Mouse (Mus musculus) liver, adult 2 months (tissue): ENCODE measurements around the gene Vrk1. TPM values are rescaled to one million over a fixed set of nuclear protein-coding genes. Genes with fewer than 3 reads are reported as not detected.

Experiments
- DNase-seq: peaks from one replicate; pipeline ENCODE4 v3.0.0-alpha.2; 2011; ENCODE audit warnings: low read depth, low spot score; ENCODE audit errors: extremely low read depth
- H3K27ac ChIP-seq: fragments of 200-500 bp; replicated peaks from 2 replicates; pipeline ENCODE4 v1.5.1; 2012; ENCODE audit warnings: low read depth, mild to moderate bottlenecking, control low read depth, inconsistent platforms, low read length; ENCODE audit not compliant: insufficient read depth
- H3K27me3 ChIP-seq: fragments of 200-500 bp; 2 replicates; pipeline ENCODE4 v1.6.1; 2012; ENCODE audit warnings: mild to moderate bottlenecking, moderate library complexity, low read length, inconsistent platforms; ENCODE audit not compliant: control insufficient read depth, insufficient read depth
- H3K36me3 ChIP-seq: fragments of 200-500 bp; 2 replicates; pipeline ENCODE4 v1.6.1; 2012; ENCODE audit warnings: low read length, inconsistent platforms; ENCODE audit not compliant: control insufficient read depth, insufficient read depth
- H3K4me1 ChIP-seq: fragments of 200-500 bp; 2 replicates; pipeline ENCODE4 v1.6.1; 2011; ENCODE audit warnings: low read length; ENCODE audit not compliant: control insufficient read depth, insufficient read depth
- H3K4me3 ChIP-seq: fragments of 200-500 bp; 2 replicates; pipeline ENCODE4 v1.5.1; 2011; ENCODE audit warnings: low read depth, mild to moderate bottlenecking, control low read depth, low read length, moderate library complexity; ENCODE audit not compliant: insufficient read depth
- H3K79me2 ChIP-seq: fragments of 200-500 bp; 2 replicates; pipeline ENCODE4 v1.6.1; 2012; ENCODE audit warnings: inconsistent platforms, mild to moderate bottlenecking, low read length, moderate library complexity; ENCODE audit not compliant: control insufficient read depth, insufficient read depth
- H3K9ac ChIP-seq: fragments of 200-500 bp; 2 replicates; pipeline ENCODE4 v1.6.1; 2012; ENCODE audit warnings: low read depth, mild to moderate bottlenecking, control low read depth, inconsistent platforms, low read length
- CTCF ChIP-seq: fragments of 200-500 bp; IDR thresholded peaks from 2 replicates; pipeline ENCODE4 v1.5.1; 2011; ENCODE audit warnings: low read depth, low read length, control low read depth
- POLR2A ChIP-seq: fragments of 200-500 bp; IDR thresholded peaks from 2 replicates; pipeline ENCODE4 v1.6.1; 2011; ENCODE audit warnings: low read length, control low read depth; ENCODE audit not compliant: insufficient read depth; ENCODE audit errors: extremely low read depth
- WGBS: fragments of 180-500 bp; shearing (Covaris S2); methylation state at CpG from one replicate; pipeline ENCODE4 v1.1.7; 2018; 5-methylcytosine and 5-hydroxymethylcytosine counted together
- polyA plus RNA-seq: library from polyadenylated mRNA; depleted of rRNA; stranded (reverse); fragments of >200 nt; gene quantifications from 2 replicates; pipeline ENCODE4 v1.2.3, GENCODE M21; 2012; rRNA removed
- total RNA-seq: library from RNA; depleted of rRNA; stranded (reverse); fragments of >200 nt; gene quantifications from 2 replicates; pipeline ENCODE4 v1.2.3, GENCODE M21; 2014; rRNA removed

Gene Vrk1
- total and polyA plus RNA-seq, 2 experiments: 1.8 to 6.3 TPM

DNA sequence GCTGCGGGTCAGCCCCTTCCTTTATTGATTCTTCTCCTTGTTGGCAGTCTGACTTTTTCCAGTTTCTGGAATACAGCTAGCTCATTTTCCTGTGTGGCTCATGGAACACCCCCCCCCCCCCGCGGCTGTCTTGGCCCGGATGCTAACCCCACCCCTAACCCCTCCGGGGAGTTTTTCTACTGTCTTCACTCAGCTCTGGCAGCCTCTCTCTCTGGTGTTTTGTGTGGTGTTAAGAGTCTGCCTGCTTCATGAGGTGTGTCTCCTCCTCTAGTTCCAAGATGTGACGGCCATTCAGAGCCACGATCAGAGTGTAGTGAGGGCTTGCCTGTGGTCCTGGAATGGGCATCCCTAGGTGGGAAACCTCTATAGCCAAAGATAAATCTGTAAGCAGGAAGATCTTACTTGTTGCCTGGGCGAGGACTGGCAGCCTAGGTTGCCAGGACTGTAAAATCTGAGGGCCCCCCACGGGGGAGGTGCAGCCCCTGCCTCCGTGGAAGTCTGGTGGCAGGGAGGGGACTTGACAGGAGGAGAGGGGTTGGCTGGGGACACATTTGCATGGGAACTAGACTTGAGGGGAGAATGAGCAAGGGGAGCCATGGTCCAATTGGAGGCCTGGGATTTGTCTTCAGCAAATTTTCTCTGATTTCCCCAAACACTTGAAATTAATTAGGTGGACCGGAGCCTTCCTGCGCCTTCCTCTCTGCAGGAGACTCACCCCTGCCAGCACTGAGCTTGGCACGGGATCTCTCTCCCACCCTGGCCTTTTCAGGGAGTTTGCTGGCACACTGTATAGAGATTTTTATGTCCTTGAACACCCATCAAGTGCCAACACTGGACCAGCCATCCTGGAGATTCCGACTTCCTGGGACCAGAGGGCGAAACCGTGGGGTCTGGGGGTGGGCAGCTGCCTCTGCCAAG, 93.0 kb downstream of the Vrk1 start:
- no peak for TF ChIP-seq POLR2A
- no peak for TF ChIP-seq CTCF
- no peak for DNase-seq
- no peaks in the 10 kb centered on the region for H3K4me1 ChIP-seq
- no peaks in the 10 kb centered on the region for H3K27me3 ChIP-seq
- H3K36me3 ChIP-seq: no peaks in the 10 kb centered on the region
- H3K27ac ChIP-seq: no peak overlapping the region
- WGBS: 74% methylated on average over 16 of the region's 16 CpGs
- no peaks in the 10 kb centered on the region for H3K79me2 ChIP-seq
- no peak overlapping the region for H3K4me3 ChIP-seq
- no peak overlapping the region for H3K9ac ChIP-seq

DNA sequence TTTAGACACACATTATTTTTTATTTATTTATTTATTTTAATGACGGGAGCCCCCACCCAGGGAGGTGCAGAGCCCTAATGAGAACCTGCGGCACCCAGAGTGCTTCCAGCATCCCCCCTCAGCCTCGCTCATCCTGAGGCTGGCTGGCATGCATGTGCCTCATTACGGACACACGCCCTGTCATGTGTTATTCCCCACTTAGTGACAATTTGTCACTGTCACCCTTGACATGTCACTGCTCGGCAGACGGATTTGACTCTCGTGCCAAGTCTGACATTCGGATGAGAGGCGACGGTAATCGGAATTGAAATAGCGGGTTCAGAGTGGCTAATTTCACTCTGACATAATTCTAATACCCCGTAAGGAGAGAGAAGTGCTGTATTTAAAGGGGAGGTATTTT, 97.2 kb downstream of the Vrk1 start:
- TF ChIP-seq POLR2A: no peak
- no peak for TF ChIP-seq CTCF
- WGBS: 93% methylated on average over 14 of the region's 14 CpGs
- H3K36me3 ChIP-seq: no peaks in the 10 kb centered on the region
- no peak overlapping the region for H3K9ac ChIP-seq
- DNase-seq: no peak
- no peak overlapping the region for H3K4me3 ChIP-seq
- H3K79me2 ChIP-seq: no peaks in the 10 kb centered on the region
- H3K27me3 ChIP-seq: no peaks in the 10 kb centered on the region
- H3K27ac ChIP-seq: no peak overlapping the region
- no peaks in the 10 kb centered on the region for H3K4me1 ChIP-seq

DNA sequence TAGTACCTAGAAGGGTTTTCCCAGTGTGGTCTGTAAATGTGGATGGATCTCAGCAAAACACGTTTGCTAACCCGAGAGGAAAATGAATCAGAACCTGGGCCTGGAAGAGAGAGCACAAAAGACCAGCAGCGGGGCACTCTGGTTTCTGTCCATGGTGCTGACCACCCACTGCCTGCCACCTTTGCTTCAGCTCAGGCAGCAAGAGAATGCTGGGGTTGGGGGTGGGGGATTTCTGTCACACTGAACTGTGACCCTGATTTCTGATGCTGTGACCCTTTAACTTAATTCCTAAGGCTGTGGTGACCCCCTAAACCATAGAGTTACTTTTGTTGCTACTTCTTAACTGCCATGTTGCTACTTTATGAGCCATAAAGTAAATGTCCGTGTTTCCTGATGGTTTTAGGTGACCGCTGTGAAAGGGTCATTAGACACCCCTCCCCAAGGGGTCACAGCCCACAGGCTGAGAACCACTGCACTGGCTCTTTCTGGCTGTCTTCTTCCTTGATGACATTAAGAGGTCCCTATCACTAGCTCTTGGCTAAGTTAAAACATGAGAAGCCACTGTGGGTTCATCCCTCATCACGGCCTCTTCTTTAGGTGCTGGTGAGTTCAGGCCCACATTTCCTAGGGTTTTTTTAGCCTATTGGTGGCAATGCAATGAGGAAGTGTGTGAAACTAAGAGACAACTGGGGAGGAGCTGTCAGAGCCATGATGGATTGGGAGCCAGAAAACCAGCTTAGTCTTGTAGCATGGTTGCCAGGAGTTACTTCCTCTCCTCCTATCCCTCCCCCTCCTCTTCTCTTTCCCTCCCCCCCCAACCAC, 105.3 kb downstream of the Vrk1 start:
- no peaks in the 10 kb centered on the region for H3K27me3 ChIP-seq
- TF ChIP-seq POLR2A (no peak), CTCF (no peak)
- H3K4me3 ChIP-seq: no peak overlapping the region
- no peaks in the 10 kb centered on the region for H3K36me3 ChIP-seq
- H3K79me2 ChIP-seq: no peaks in the 10 kb centered on the region
- H3K27ac ChIP-seq: no peak overlapping the region
- WGBS: 46% methylated on average over 6 of the region's 6 CpGs
- no peak for DNase-seq
- no peaks in the 10 kb centered on the region for H3K4me1 ChIP-seq
- H3K9ac ChIP-seq: no peak overlapping the region

DNA sequence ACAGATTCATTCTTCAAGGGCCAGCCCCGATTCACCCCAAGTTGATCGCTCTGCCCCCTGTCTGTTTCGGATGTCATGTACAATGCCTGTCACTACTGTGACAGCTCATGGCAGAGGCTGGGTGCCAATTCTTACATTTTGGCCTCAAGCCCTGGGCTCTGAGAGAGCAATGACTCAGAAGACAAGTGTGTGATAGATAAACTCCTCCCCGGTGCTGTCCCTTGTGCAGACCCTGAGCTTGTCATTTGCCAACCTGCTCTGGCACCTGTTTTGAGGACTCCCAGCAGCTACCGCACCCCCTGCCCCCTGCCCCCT, 105.8 kb downstream of the Vrk1 start:
- DNase-seq: no peak

DNA sequence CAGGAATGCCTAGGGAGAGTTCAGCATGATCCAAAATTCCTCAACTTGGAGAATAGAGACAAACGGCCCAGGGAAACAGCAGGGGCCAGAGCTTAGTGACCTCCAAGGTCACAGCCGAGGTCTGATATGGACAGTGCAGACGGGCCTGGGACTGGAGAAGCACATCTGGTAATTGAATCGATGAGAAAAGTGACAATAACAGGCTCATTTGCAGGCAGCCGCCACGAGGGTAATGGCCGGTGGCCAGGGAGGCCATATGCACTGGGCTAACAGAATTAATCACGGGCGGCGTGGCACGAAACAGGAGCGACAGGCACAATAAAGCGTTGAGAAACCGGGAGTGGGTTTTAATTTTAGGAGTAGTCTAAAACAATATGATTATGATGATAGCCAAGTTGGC, 113.2 kb downstream of the Vrk1 start:
- Histone ChIP-seq H3K4me3 (no peak overlapping the region), H3K4me1 (no peaks in the 10 kb centered on the region), H3K79me2 (no peaks in the 10 kb centered on the region), H3K36me3 (no peaks in the 10 kb centered on the region), H3K9ac (no peak overlapping the region), H3K27ac (no peak overlapping the region), H3K27me3 (no peaks in the 10 kb centered on the region)
- TF ChIP-seq CTCF (no peak), POLR2A (no peak)
- 79% methylated on average over 14 of the region's 14 CpGs for WGBS
- no peak for DNase-seq

More for the DNA sequence above, 105.8 kb downstream of the Vrk1 start:
- Histone ChIP-seq H3K4me1 (no peaks in the 10 kb centered on the region), H3K36me3 (no peaks in the 10 kb centered on the region), H3K4me3 (no peak overlapping the region), H3K27me3 (no peaks in the 10 kb centered on the region), H3K27ac (no peak overlapping the region), H3K9ac (no peak overlapping the region), H3K79me2 (no peaks in the 10 kb centered on the region)
- TF ChIP-seq CTCF (no peak), POLR2A (no peak)
- 73% methylated on average over 5 of the region's 5 CpGs for WGBS

DNA sequence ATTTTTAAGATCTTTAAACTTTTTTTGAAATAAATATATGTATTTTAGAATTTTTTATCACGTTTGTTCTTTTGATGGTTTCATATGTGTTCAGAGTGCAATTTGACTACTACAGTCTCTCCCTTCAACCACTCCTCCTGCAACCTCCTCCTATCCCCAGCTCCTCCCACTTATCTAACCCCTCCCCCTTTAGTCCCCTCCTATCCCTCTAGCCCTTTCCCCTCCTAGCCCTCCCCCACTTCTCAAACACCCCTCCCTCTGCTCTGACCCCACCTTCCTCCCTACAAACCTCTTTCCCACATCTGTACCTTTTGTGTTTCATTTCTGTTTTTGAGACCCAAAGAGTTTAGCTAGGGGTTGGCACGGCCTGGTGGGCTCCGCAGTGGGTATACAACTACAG, 114.6 kb downstream of the Vrk1 start:
- H3K36me3 ChIP-seq: no peaks in the 10 kb centered on the region
- DNase-seq: no peak

More for the DNA sequence above, 114.6 kb downstream of the Vrk1 start:
- WGBS: 87% methylated on average over 3 of the region's 3 CpGs
- H3K27me3 ChIP-seq: no peaks in the 10 kb centered on the region
- H3K4me3 ChIP-seq: no peak overlapping the region
- H3K27ac ChIP-seq: no peak overlapping the region
- no peaks in the 10 kb centered on the region for H3K4me1 ChIP-seq
- TF ChIP-seq POLR2A: no peak
- H3K9ac ChIP-seq: no peak overlapping the region
- H3K79me2 ChIP-seq: no peaks in the 10 kb centered on the region

Other genes with a start within 250 kb of the Vrk1 start
- gene Papola, start 225.5 kb upstream of the Vrk1 start, total RNA-seq: 65.0 and 68.4 TPM in 2 replicates
- gene Papola, start 225.5 kb upstream of the Vrk1 start, polyA plus RNA-seq: 40.0 and 42.0 TPM in 2 replicates